Mouse (Mus musculus): ENCODE measurements around the gene Eri3. TPM values are rescaled to one million over a fixed set of nuclear protein-coding genes. Genes with fewer than 3 reads are reported as not detected.

Eri3 gene
- polyA plus RNA-seq, 1 experiment, result 27.5 TPM

GRCm38 (mm10) chr4:117535496-117536200, 14.5 kb upstream of the Eri3 start:
- no peaks in the 10 kb centered on the region for H3K4me1 ChIP-seq (ENCODE audit: control insufficient read depth, insufficient read depth, low read length)
- no peak overlapping the region for H3K27ac ChIP-seq (ENCODE audit: control insufficient read depth, insufficient read depth, low read depth, low read length, poor library complexity)
- TF ChIP-seq CTCF (IDR thresholded peaks at IDR 0.05; ENCODE audit: control insufficient read depth, insufficient read depth, low read length) (no peak), POLR2A (IDR thresholded peaks at IDR 0.05; ENCODE audit: borderline replicate concordance, control insufficient read depth, low read depth, low read length) (no peak)
- 11% methylated on average over 9 of the region's 9 CpGs for WGBS
- no peak overlapping the region for H3K4me3 ChIP-seq (replicated peaks; ENCODE audit: control insufficient read depth, low read depth, low read length)

GRCm38 (mm10) chr4:117537002-117537401, 13.2 kb upstream of the Eri3 start:
- H3K4me3 ChIP-seq (replicated peaks; ENCODE audit: control insufficient read depth, low read depth, low read length), result no peak overlapping the region
- TF ChIP-seq CTCF (IDR thresholded peaks at IDR 0.05; ENCODE audit: control insufficient read depth, insufficient read depth, low read length) (no peak), POLR2A (IDR thresholded peaks at IDR 0.05; ENCODE audit: borderline replicate concordance, control insufficient read depth, low read depth, low read length) (no peak)
- 27% methylated on average over 7 of the region's 7 CpGs for WGBS
- no peak overlapping the region for H3K27ac ChIP-seq (ENCODE audit: control insufficient read depth, insufficient read depth, low read depth, low read length, poor library complexity)
- no peaks in the 10 kb centered on the region for H3K4me1 ChIP-seq (ENCODE audit: control insufficient read depth, insufficient read depth, low read length)

- TF ChIP-seq POLR2A (IDR thresholded peaks at IDR 0.05; ENCODE audit: borderline replicate concordance, control insufficient read depth, low read depth, low read length), result no peak
- TF ChIP-seq CTCF (IDR thresholded peaks at IDR 0.05; ENCODE audit: control insufficient read depth, insufficient read depth, low read length), result no peak
- WGBS, result 82% methylated on average over 8 of the region's 8 CpGs
- H3K27ac ChIP-seq (ENCODE audit: control insufficient read depth, insufficient read depth, low read depth, low read length, poor library complexity), result no peak overlapping the region
- no peak overlapping the region for H3K4me3 ChIP-seq (replicated peaks; ENCODE audit: control insufficient read depth, low read depth, low read length)
- H3K4me1 ChIP-seq (ENCODE audit: control insufficient read depth, insufficient read depth, low read length), result no peaks in the 10 kb centered on the region
Measured at GRCm38 (mm10) chr4:117539329-117539980, 10.7 kb upstream of the Eri3 start.

GRCm38 (mm10) chr4:117540571-117540970, 9.6 kb upstream of the Eri3 start:
- H3K4me3 ChIP-seq (replicated peaks; ENCODE audit: control insufficient read depth, low read depth, low read length), result no peak overlapping the region
- no peak for TF ChIP-seq POLR2A (IDR thresholded peaks at IDR 0.05; ENCODE audit: borderline replicate concordance, control insufficient read depth, low read depth, low read length)
- TF ChIP-seq CTCF (IDR thresholded peaks at IDR 0.05; ENCODE audit: control insufficient read depth, insufficient read depth, low read length), result no peak
- peaks cover 1% of the 10 kb centered on the region; the same call in 1 of the 2 replicates for H3K4me1 ChIP-seq (ENCODE audit: control insufficient read depth, insufficient read depth, low read length)
- H3K27ac ChIP-seq (ENCODE audit: control insufficient read depth, insufficient read depth, low read depth, low read length, poor library complexity), result no peak overlapping the region
- WGBS, result 75% methylated on average over 5 of the region's 5 CpGs

- Histone ChIP-seq H3K4me3 (replicated peaks; ENCODE audit: control insufficient read depth, low read depth, low read length) (no peak overlapping the region), H3K27ac (ENCODE audit: control insufficient read depth, insufficient read depth, low read depth, low read length, poor library complexity) (no peak overlapping the region), H3K4me1 (ENCODE audit: control insufficient read depth, insufficient read depth, low read length) (peaks cover 1% of the 10 kb centered on the region; the same call in 1 of the 2 replicates)
- TF ChIP-seq POLR2A (IDR thresholded peaks at IDR 0.05; ENCODE audit: borderline replicate concordance, control insufficient read depth, low read depth, low read length), result no peak
- TF ChIP-seq CTCF (IDR thresholded peaks at IDR 0.05; ENCODE audit: control insufficient read depth, insufficient read depth, low read length), result no peak
- WGBS, result 51% methylated on average over 3 of the region's 3 CpGs
Measured at GRCm38 (mm10) chr4:117545448-117545847, 4.7 kb upstream of the Eri3 start.

GRCm38 (mm10) chr4:117546616-117547015, 3.5 kb upstream of the Eri3 start:
- WGBS, result 62% methylated on average over 6 of the region's 6 CpGs
- peaks cover 1% of the 10 kb centered on the region; the same call in 1 of the 2 replicates for H3K4me1 ChIP-seq (ENCODE audit: control insufficient read depth, insufficient read depth, low read length)
- H3K27ac ChIP-seq (ENCODE audit: control insufficient read depth, insufficient read depth, low read depth, low read length, poor library complexity), result no peak overlapping the region
- H3K4me3 ChIP-seq (replicated peaks; ENCODE audit: control insufficient read depth, low read depth, low read length), result no peak overlapping the region
- no peak for TF ChIP-seq POLR2A (IDR thresholded peaks at IDR 0.05; ENCODE audit: borderline replicate concordance, control insufficient read depth, low read depth, low read length)
- TF ChIP-seq CTCF (IDR thresholded peaks at IDR 0.05; ENCODE audit: control insufficient read depth, insufficient read depth, low read length), result no peak

- Histone ChIP-seq H3K4me1 (ENCODE audit: control insufficient read depth, insufficient read depth, low read length) (peaks cover 1% of the 10 kb centered on the region; the same call in 1 of the 2 replicates), H3K27ac (ENCODE audit: control insufficient read depth, insufficient read depth, low read depth, low read length, poor library complexity) (no peak overlapping the region), H3K4me3 (replicated peaks; ENCODE audit: control insufficient read depth, low read depth, low read length) (no peak overlapping the region)
- no peak for TF ChIP-seq POLR2A (IDR thresholded peaks at IDR 0.05; ENCODE audit: borderline replicate concordance, control insufficient read depth, low read depth, low read length)
- no peak for TF ChIP-seq CTCF (IDR thresholded peaks at IDR 0.05; ENCODE audit: control insufficient read depth, insufficient read depth, low read length)
- 41% methylated on average over 6 of the region's 6 CpGs for WGBS
Measured at GRCm38 (mm10) chr4:117549576-117549975, 589 bp upstream of the Eri3 start.

GRCm38 (mm10) chr4:117551144-117552000, 1.2 kb downstream of the Eri3 start:
- H3K27ac ChIP-seq (ENCODE audit: control insufficient read depth, insufficient read depth, low read depth, low read length, poor library complexity), result no peak overlapping the region
- H3K4me1 ChIP-seq (ENCODE audit: control insufficient read depth, insufficient read depth, low read length), result no peaks in the 10 kb centered on the region
- no peak overlapping the region for H3K4me3 ChIP-seq (replicated peaks; ENCODE audit: control insufficient read depth, low read depth, low read length)
- 65% methylated on average over 8 of the region's 8 CpGs for WGBS
- TF ChIP-seq POLR2A (IDR thresholded peaks at IDR 0.05; ENCODE audit: borderline replicate concordance, control insufficient read depth, low read depth, low read length) (no peak), CTCF (IDR thresholded peaks at IDR 0.05; ENCODE audit: control insufficient read depth, insufficient read depth, low read length) (no peak)
